Mouse (Mus musculus): ENCODE measurements around the gene Pagr1b. TPM values are rescaled to one million over a fixed set of nuclear protein-coding genes. Genes with fewer than 3 reads are reported as not detected.
A peak's percentile ranks its signal among the peaks of the same experiment; 100 is the strongest.

Gene Pagr1b
- polyA plus RNA-seq, 1 experiment from 2014 or later = not detected

GRCm38 (mm10) chr7:127008239-127009019 is 7.9 kb downstream of the Pagr1b start:
- no peaks in the 10 kb centered on the region for H3K9me3 ChIP-seq (replicated peaks; ENCODE audit: control insufficient read depth, low read length)
- 33% methylated on average over 9 of the region's 9 CpGs for WGBS (ENCODE audit: insufficient replicate concordance)
- H3K27ac ChIP-seq (ENCODE audit: low read length) = peak overlapping the region; percentile 87
- peak overlapping the region; percentile 49 for H3K4me2 ChIP-seq (ENCODE audit: low read depth, low read length)
- H3K4me1 ChIP-seq (ENCODE audit: control insufficient read depth, low read depth, low read length) = peaks cover 28% of the 10 kb centered on the region
- no peak overlapping the region for H3K4me3 ChIP-seq (ENCODE audit: low read depth, low read length)
- peak overlapping the region; percentile 54 for H3K9ac ChIP-seq (ENCODE audit: low read depth, low read length)
- no peaks in the 10 kb centered on the region for H3K27me3 ChIP-seq (ENCODE audit: control insufficient read depth, insufficient read depth, low read depth, low read length)
- peak; percentile 92 for ATAC-seq (ENCODE audit: low read depth)
- peaks cover 5% of the 10 kb centered on the region; the same call in 1 of the 2 replicates for H3K36me3 ChIP-seq (ENCODE audit: control insufficient read depth, insufficient read depth)

- Histone ChIP-seq H3K4me1 (ENCODE audit: control insufficient read depth, low read depth, low read length) (peaks cover 25% of the 10 kb centered on the region), H3K4me3 (ENCODE audit: low read depth, low read length) (no peak overlapping the region), H3K27me3 (ENCODE audit: control insufficient read depth, insufficient read depth, low read depth, low read length) (no peaks in the 10 kb centered on the region), H3K9ac (ENCODE audit: low read depth, low read length) (no peak overlapping the region), H3K27ac (ENCODE audit: low read length) (no peak overlapping the region), H3K4me2 (ENCODE audit: low read depth, low read length) (no peak overlapping the region), H3K36me3 (ENCODE audit: control insufficient read depth, insufficient read depth) (no peaks in the 10 kb centered on the region), H3K9me3 (replicated peaks; ENCODE audit: control insufficient read depth, low read length) (no peaks in the 10 kb centered on the region)
- WGBS (ENCODE audit: insufficient replicate concordance) = 80% methylated on average over 6 of the region's 6 CpGs
- no peak for ATAC-seq (ENCODE audit: low read depth)
Measured at GRCm38 (mm10) chr7:127007313-127008024, 8.8 kb downstream of the Pagr1b start.

- no peak overlapping the region for H3K27ac ChIP-seq (ENCODE audit: low read length)
- H3K4me2 ChIP-seq (ENCODE audit: low read depth, low read length) = no peak overlapping the region
- no peaks in the 10 kb centered on the region for H3K27me3 ChIP-seq (ENCODE audit: control insufficient read depth, insufficient read depth, low read depth, low read length)
- peaks cover 20% of the 10 kb centered on the region for H3K4me1 ChIP-seq (ENCODE audit: control insufficient read depth, low read depth, low read length)
- ATAC-seq (ENCODE audit: low read depth) = no peak
- no peak overlapping the region for H3K9ac ChIP-seq (ENCODE audit: low read depth, low read length)
- H3K9me3 ChIP-seq (replicated peaks; ENCODE audit: control insufficient read depth, low read length) = no peaks in the 10 kb centered on the region
- H3K4me3 ChIP-seq (ENCODE audit: low read depth, low read length) = no peak overlapping the region
- no peaks in the 10 kb centered on the region for H3K36me3 ChIP-seq (ENCODE audit: control insufficient read depth, insufficient read depth)
- 82% methylated on average over 4 of the region's 4 CpGs for WGBS (ENCODE audit: insufficient replicate concordance)
Measured at GRCm38 (mm10) chr7:127004122-127004875, 12.0 kb downstream of the Pagr1b start.

DNA sequence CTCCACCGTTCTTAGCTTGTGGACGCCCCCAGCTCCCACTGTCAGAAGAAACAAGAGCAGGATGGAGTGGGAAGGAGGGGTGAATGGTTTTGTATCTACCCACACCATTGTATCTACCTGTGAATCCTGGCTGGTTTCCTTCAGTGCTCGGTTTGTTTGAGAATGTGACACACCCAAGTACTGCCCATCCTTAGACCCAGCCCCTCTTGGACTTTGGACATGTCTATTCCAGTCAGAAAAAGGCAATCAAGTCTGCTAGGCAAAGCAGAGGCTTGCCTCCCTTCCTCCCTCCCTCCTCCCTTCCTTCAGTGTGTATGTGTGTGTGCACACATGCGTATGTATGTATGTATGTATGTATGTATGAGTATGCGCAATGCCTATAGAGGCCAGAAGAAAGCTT is 12.7 kb downstream of the Pagr1b start:
- no peak overlapping the region for H3K27ac ChIP-seq (ENCODE audit: low read length)
- no peak overlapping the region for H3K4me2 ChIP-seq (ENCODE audit: low read depth, low read length)

GRCm38 (mm10) chr7:126999568-126999967 is 16.7 kb downstream of the Pagr1b start:
- Histone ChIP-seq H3K27me3 (ENCODE audit: control insufficient read depth, insufficient read depth, low read depth, low read length) (no peaks in the 10 kb centered on the region), H3K9me3 (replicated peaks; ENCODE audit: control insufficient read depth, low read length) (no peaks in the 10 kb centered on the region), H3K9ac (ENCODE audit: low read depth, low read length) (no peak overlapping the region), H3K36me3 (ENCODE audit: control insufficient read depth, insufficient read depth) (no peaks in the 10 kb centered on the region), H3K27ac (ENCODE audit: low read length) (no peak overlapping the region), H3K4me2 (ENCODE audit: low read depth, low read length) (no peak overlapping the region), H3K4me3 (ENCODE audit: low read depth, low read length) (no peak overlapping the region), H3K4me1 (ENCODE audit: control insufficient read depth, low read depth, low read length) (no peaks in the 10 kb centered on the region)
- WGBS (ENCODE audit: insufficient replicate concordance) = 52% methylated on average over 10 of the region's 10 CpGs
- ATAC-seq (ENCODE audit: low read depth) = no peak

More for the DNA sequence above, 12.7 kb downstream of the Pagr1b start:
- no peaks in the 10 kb centered on the region for H3K27me3 ChIP-seq (ENCODE audit: control insufficient read depth, insufficient read depth, low read depth, low read length)
- no peaks in the 10 kb centered on the region for H3K9me3 ChIP-seq (replicated peaks; ENCODE audit: control insufficient read depth, low read length)
- H3K36me3 ChIP-seq (ENCODE audit: control insufficient read depth, insufficient read depth) = no peaks in the 10 kb centered on the region
- WGBS (ENCODE audit: insufficient replicate concordance) = 70% methylated on average over 5 of the region's 5 CpGs
- H3K4me3 ChIP-seq (ENCODE audit: low read depth, low read length) = no peak overlapping the region
- ATAC-seq (ENCODE audit: low read depth) = no peak
- peaks cover 13% of the 10 kb centered on the region for H3K4me1 ChIP-seq (ENCODE audit: control insufficient read depth, low read depth, low read length)
- H3K9ac ChIP-seq (ENCODE audit: low read depth, low read length) = no peak overlapping the region

DNA sequence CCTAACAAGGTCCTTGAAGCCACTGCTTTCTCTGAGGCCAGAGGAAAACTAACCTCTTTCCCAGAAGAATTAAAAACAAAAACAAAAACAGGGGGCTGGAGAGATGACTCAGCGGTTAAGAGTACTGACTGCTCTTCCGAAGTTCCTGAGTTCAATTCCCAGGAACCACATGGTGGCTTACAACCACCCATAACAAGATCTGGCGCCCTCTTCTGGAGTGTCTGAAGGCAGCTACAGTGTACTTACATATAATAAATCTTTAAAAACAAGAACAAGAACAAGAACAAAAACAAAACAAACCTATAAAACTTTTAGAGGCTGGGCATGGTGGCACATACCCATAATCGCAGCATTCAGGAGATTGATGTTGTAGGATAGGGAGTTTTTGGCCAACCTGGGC is 19.8 kb downstream of the Pagr1b start:
- Histone ChIP-seq H3K4me2 (ENCODE audit: low read depth, low read length) (no peak overlapping the region), H3K9ac (ENCODE audit: low read depth, low read length) (no peak overlapping the region), H3K36me3 (ENCODE audit: control insufficient read depth, insufficient read depth) (no peaks in the 10 kb centered on the region), H3K27me3 (ENCODE audit: control insufficient read depth, insufficient read depth, low read depth, low read length) (no peaks in the 10 kb centered on the region), H3K4me1 (ENCODE audit: control insufficient read depth, low read depth, low read length) (no peaks in the 10 kb centered on the region), H3K9me3 (replicated peaks; ENCODE audit: control insufficient read depth, low read length) (no peaks in the 10 kb centered on the region), H3K4me3 (ENCODE audit: low read depth, low read length) (no peak overlapping the region), H3K27ac (ENCODE audit: low read length) (no peak overlapping the region)
- WGBS (ENCODE audit: insufficient replicate concordance) = 74% methylated on average over 4 of the region's 4 CpGs
- no peak for ATAC-seq (ENCODE audit: low read depth)

DNA sequence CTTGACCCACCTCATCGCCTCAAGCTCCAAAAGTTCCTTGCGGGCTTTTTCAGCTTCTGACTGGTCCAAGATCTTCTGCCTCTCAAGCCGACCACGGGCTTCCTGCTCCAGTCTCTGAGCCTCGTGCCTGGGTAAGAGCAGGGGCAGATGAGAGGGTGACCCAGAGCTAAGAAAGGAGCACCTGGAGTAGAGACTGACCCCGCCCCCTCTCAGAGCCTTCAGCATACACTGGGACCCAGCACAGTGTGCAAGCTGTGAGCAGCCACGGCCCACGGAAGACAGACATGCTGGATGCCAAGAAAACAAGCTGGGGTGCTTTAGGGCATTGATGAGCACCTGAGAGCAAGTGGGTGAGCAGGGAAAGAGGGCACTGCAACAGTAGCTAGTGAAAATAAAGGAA is 27.5 kb downstream of the Pagr1b start:
- H3K36me3 ChIP-seq (ENCODE audit: control insufficient read depth, insufficient read depth) = no peaks in the 10 kb centered on the region
- H3K27me3 ChIP-seq (ENCODE audit: control insufficient read depth, insufficient read depth, low read depth, low read length) = no peaks in the 10 kb centered on the region
- no peaks in the 10 kb centered on the region for H3K9me3 ChIP-seq (replicated peaks; ENCODE audit: control insufficient read depth, low read length)
- WGBS (ENCODE audit: insufficient replicate concordance) = 54% methylated on average over 8 of the region's 8 CpGs
- H3K4me2 ChIP-seq (ENCODE audit: low read depth, low read length) = no peak overlapping the region
- H3K9ac ChIP-seq (ENCODE audit: low read depth, low read length) = no peak overlapping the region
- no peak overlapping the region for H3K4me3 ChIP-seq (ENCODE audit: low read depth, low read length)
- no peaks in the 10 kb centered on the region for H3K4me1 ChIP-seq (ENCODE audit: control insufficient read depth, low read depth, low read length)
- ATAC-seq (ENCODE audit: low read depth) = no peak
- H3K27ac ChIP-seq (ENCODE audit: low read length) = no peak overlapping the region

DNA sequence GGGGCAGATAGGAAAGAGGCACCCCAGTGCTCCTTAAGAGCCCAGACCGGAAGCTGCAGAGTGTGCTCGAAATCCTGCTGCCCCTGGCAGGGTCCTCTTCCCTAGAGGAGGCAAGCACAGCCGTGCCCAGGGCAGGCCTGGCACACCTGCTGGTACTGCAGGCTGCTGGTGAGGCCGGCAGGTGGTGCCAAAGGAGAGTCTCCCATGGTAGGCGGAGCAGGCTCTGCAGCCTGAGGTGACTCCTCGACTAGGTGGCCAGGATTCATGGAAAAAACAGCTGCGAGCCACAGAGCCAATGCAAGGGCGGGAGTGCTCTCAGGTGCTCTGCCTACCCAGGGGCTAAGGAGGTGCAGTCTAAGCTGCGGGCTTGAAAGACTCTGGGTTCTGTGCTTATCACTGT is 30.0 kb downstream of the Pagr1b start:
- Histone ChIP-seq H3K27ac (ENCODE audit: low read length) (no peak overlapping the region), H3K9ac (ENCODE audit: low read depth, low read length) (no peak overlapping the region), H3K4me1 (ENCODE audit: control insufficient read depth, low read depth, low read length) (no peaks in the 10 kb centered on the region; the same call in 1 of the 2 replicates), H3K36me3 (ENCODE audit: control insufficient read depth, insufficient read depth) (no peaks in the 10 kb centered on the region), H3K4me3 (ENCODE audit: low read depth, low read length) (no peak overlapping the region), H3K9me3 (replicated peaks; ENCODE audit: control insufficient read depth, low read length) (no peaks in the 10 kb centered on the region), H3K27me3 (ENCODE audit: control insufficient read depth, insufficient read depth, low read depth, low read length) (no peaks in the 10 kb centered on the region), H3K4me2 (ENCODE audit: low read depth, low read length) (no peak overlapping the region)
- 47% methylated on average over 9 of the region's 9 CpGs for WGBS (ENCODE audit: insufficient replicate concordance)
- ATAC-seq (ENCODE audit: low read depth) = no peak

Data from liver, embryonic 16.5 days (tissue).